Mouse (Mus musculus) subcutaneous adipose tissue, adult 2 months (tissue): ENCODE data around the gene Naaa. TPM values are rescaled to one million over a fixed set of nuclear protein-coding genes. Genes with fewer than 3 reads are reported as not detected.

Experiments
- polyA plus RNA-seq: library from polyadenylated mRNA; depleted of rRNA; stranded (reverse); fragments of >200 nt; gene quantifications from 2 replicates; pipeline ENCODE4 v1.2.3, GENCODE M21; 2012; ENCODE audit warnings: low replicate concordance; rRNA removed

Naaa gene
- polyA plus RNA-seq: 83.2 and 135 TPM in 2 replicates

GRCm38 (mm10) chr5:92277437-92278394 lies at the start of gene Naaa:
Naaa (minus strand) TSS chr5:92278170.

GRCm38 (mm10) chr5:92309681-92310511 lies 31.9 kb upstream of the Naaa start, which contains the start of gene Sdad1:
Sdad1 (minus strand) TSS chr5:92310479.

GRCm38 (mm10) chr5:92256218-92256617 lies 21.8 kb downstream of the Naaa start, which contains the start of gene Ppef2:
Ppef2 (minus strand) TSS chr5:92256278.

GRCm38 (mm10) chr5:92215308-92215707 lies 62.7 kb downstream of the Naaa start, which contains the start of gene U90926:
U90926 (minus strand) TSS chr5:92215408.

Other genes starting within 250 kb of the Naaa start
- 2.2 and 3.9 TPM in 2 replicates for gene Cdkl2, start 234.3 kb downstream of the Naaa start, polyA plus RNA-seq
- 29.8 and 37.2 TPM in 2 replicates for gene G3bp2, start 194.5 kb downstream of the Naaa start, polyA plus RNA-seq
- 37.3 and 39.9 TPM in 2 replicates for gene Uso1, start 140.2 kb downstream of the Naaa start, polyA plus RNA-seq
- not detected in 2 replicates for gene U90926, start 62.8 kb downstream of the Naaa start, polyA plus RNA-seq
- gene Ppef2, start 21.9 kb downstream of the Naaa start, polyA plus RNA-seq: 1.3 TPM in 2 replicates
- gene Sdad1, start 32.3 kb upstream of the Naaa start, polyA plus RNA-seq: 6.8 and 20.1 TPM in 2 replicates
- gene Cxcl9, start 49.9 kb upstream of the Naaa start, polyA plus RNA-seq: 53.5 and 114 TPM in 2 replicates
- 70.1 and 260 TPM in 2 replicates for gene Art3, start 53.7 kb upstream of the Naaa start, polyA plus RNA-seq
- 7.9 and 14.3 TPM in 2 replicates for gene Cxcl10, start 70.7 kb upstream of the Naaa start, polyA plus RNA-seq
- 21.8 and 36.5 TPM in 2 replicates for gene Nup54, start 157.0 kb upstream of the Naaa start, polyA plus RNA-seq
- gene Scarb2, start 228.7 kb upstream of the Naaa start, polyA plus RNA-seq: 32.0 and 36.5 TPM in 2 replicates